Mouse (Mus musculus) central nervous system, embryonic 14 days (tissue): ENCODE data around the gene Itpr1. TPM values are rescaled to one million over a fixed set of nuclear protein-coding genes. Genes with fewer than 3 reads are reported as not detected.

ENCODE experiments used
- polyA plus RNA-seq: library from polyadenylated mRNA; depleted of rRNA; stranded (reverse); fragments of >200 nt; gene quantifications from 2 replicates; pipeline ENCODE4 v1.2.3, GENCODE M21; 2012; rRNA removed

Itpr1 gene
- 10.0 and 10.5 TPM in 2 replicates for polyA plus RNA-seq

GRCm38 (mm10) chr6:108212881-108213295, at the start of gene Itpr1:
TSS of gene Itpr1 (plus strand) at chr6:108213096.

GRCm38 (mm10) chr6:108184847-108185684, 27.8 kb upstream of the Itpr1 start, which contains the start of gene Sumf1:
TSS of gene Sumf1 (minus strand) at chr6:108185582.

Other genes with a start within 250 kb of the Itpr1 start
- 5.3 and 6.2 TPM in 2 replicates for gene Setmar, start 148.1 kb upstream of the Itpr1 start, polyA plus RNA-seq
- gene Sumf1, start 27.5 kb upstream of the Itpr1 start, polyA plus RNA-seq: 10.4 and 11.8 TPM in 2 replicates